Mouse (Mus musculus): ENCODE data around the gene Wwox.
"Not testable (repeated sequence)": the region's sequence is repeated elsewhere in the genome, so short reads cannot be mapped to it uniquely, and the experiment has no call there.

The Wwox gene

DNA sequence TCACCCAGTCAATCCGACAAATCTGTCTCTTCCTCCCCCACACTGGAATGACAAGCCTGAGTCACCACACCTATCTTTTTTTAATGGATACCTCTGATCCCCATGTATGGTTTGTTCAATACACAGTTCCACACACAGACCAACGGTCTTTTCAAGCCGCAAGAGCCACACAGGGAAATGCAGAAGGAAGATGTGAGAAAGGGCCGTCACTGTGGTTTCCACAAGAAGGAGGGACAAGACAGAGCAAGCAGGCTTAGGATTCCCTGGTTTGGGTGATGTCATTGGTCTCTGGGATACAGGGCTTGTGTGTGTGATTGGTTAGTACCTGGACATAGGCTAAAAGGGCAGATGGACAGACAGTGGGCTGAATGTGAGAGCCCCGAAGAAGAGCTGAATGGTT lies 371.0 kb downstream of the Wwox start:
- DNase-seq: no peak

DNA sequence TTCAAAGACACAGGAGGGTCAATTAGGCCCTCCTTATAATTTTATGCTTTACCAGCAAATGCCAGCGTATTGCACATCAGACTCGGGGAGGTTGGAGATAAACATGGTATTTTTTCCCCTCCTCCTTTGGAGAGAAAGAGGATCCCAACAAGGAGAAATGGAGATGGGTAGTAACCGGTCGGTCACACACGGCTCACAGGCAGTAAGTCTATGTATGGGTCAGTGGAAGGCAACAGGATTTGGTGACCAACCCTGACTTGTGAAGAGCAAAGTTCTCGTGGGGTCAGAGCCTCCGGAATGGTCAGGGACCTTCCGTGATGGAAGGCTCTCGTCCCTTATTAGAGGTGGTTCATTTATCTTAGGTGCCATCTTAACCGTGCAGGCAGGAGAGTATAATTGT lies 374.4 kb downstream of the Wwox start:
- DNase-seq: no peak

DNA sequence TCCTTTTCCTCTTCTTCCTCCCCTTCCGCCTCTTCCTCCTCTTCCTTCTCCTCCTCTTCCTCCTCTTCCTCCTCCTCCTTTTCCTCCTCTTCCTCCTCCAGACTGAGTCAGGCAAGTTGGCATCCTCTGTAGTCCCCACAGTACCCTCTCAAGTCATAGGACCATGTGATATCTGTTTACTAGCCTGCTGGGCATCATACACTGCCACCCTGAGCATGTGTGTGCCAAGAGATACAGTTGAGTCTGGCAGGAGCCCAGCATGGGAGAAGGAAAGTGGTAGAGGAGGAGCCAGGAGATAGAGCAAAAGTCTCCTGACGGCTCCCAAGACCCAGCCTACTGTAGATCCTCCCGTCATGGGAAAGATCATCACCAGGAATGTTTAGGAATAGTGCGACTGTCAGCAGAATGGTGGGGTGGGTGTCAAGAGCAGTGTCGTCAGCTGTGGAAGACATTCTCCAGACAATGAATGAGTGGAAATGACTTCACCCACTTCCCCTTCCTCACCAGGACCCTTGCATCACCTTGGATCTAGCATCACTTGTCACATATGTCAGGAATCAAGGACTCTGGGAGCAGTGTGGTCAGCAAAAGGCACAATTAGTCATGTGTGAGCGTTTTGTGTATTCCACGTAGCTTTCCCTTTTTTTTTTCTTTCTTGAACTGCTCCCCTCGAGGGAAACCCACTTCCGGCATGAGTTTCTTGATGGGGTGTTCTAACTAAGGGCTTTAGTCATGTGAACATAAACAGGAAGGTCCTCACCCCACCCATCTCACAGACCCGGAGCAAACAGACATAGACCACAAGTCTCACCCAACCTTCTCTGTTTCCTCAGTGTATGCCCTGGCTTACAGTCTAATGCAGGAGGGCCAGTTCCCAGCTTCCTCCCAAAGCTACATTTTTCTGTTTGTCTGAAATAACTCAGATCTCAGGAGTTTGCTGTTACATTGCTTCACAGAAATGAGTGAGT lies 375.6 kb downstream of the Wwox start:
- peak; percentile 6 for DNase-seq

DNA sequence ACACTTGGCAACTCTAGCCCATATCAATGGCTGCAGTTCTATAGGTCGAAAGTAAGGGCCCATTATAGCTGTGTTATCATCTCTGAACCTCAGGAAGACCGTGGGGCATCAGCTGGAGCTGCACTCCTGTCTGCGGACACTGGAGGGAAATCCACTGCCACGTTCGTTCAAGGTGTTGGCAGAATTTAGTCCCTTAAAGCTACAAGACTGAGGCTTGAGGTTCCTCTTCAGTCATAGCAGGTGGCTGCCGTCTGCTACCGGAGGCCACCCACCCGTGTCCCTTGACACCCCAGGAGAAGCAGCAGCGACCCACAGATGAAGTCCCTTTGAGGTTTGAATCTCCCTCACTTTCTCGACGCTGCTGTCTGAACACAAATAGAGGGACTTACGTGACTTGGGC lies 376.9 kb downstream of the Wwox start:
- DNase-seq: no peak

DNA sequence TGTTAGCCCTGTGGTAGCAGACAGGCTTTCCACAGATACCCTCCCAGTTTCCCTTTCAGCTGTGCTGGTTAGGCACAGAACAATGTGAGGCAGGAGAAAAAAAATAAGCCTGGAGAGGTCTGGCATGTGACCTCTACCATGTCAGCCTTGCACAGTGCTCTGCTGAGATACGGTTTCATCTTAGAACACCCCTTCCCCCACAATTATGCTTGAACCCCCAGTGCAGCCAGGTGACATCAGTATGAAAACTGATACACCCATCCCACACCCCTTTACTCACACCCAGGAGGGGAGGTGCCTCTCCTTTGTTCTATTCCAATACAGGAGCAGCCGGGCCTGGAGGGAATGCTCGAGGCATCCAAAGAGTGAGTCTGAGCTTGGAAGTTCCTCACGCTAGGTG lies 377.5 kb downstream of the Wwox start:
- DNase-seq: no peak

DNA sequence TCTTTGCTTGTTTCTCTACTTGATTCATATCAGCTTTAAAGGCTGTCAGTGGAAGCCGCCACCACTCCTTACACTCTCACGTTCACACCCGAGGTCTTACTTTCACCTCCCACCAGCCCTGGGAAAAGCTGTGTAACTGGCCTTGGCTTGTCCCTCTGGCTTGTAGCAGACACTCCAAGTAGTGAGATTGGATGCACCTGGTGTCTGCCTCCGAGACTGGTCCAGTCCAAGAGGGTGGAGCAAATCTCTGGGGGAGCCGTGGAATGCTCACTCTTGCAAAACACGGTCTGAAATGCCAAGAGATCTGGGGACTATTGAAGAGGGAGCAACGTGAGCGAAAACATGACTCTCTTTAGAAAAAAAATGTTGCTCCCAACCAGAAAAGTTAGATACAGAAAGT lies 382.1 kb downstream of the Wwox start:
- DNase-seq: peak; percentile 11

DNA sequence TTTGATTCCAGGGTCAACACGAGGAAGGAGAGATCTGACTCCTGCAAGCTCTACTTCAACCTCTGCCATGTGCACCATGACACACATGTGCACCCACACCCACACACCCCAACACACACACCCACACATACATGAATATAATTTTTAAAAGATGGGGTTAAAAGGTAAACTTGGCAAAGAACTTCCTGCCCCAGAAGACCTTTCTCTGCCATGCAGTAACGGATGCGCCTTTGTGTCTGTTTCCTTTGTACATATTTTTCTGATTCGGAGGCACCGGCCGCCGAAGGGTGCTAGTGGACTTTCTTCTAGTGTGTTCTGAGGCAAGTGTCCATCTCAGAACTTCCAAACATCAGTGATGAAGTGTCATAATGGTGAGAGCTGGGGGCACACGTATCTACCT lies 386.0 kb downstream of the Wwox start:
- no peak for DNase-seq

DNA sequence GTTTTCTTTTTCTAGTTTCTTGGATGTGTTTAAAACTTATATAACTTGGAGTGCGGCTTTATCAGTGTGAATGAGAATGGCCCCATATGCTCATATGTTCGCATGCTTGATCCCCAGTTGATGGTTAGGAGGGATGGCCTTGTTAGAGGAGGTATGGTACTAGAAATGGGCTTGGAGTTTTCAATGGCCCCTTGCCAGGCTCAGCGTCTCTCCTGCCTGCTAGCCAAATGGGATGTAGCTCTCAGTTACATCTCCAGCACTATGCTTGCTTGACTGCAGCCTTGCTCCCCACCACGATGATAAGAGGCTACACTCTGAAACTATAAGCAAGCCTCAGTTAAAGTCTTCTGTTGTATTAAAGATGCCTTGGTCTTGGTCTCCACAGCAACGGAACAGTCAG lies 387.5 kb downstream of the Wwox start:
- no peak for DNase-seq

DNA sequence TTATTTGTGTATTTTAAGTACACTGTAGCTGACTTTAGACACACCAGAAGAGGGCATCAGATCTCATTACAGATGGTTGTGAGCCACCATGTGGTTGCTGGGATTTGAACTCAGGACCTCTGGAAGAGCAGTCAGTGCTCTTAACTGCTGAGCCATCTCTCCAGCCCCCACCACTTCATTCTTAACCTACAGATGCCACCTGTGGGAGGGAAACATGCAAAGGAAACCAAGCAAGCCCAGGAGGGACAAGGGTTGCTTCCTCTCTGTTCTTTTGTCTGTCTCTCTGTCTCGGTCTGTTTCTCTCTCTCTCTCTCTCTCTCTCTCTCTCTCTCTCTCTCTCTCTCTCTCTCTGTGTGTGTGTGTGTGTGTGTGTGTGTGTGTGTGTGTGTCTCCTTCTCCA lies 388.4 kb downstream of the Wwox start:
- DNase-seq: not testable (repeated sequence)

DNA sequence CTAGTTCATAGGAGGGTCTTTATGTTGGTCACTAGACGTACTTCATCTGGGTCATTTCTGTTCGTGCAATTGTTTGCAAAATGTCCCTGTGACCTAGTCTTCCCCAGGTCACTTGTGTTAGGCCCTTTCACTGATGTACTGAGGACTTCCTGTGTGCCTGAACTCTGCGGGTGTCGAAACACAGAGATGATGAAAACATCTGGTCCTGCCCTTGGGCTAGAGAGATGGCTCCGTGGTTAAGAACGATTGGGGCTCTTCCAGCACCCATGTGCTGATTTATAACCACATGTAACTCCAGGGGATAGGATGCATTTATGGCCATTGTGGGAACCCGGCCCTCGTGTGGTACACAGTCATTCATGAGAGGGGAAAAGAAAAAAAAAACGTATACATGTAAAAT lies 392.1 kb downstream of the Wwox start:
- no peak for DNase-seq

DNA sequence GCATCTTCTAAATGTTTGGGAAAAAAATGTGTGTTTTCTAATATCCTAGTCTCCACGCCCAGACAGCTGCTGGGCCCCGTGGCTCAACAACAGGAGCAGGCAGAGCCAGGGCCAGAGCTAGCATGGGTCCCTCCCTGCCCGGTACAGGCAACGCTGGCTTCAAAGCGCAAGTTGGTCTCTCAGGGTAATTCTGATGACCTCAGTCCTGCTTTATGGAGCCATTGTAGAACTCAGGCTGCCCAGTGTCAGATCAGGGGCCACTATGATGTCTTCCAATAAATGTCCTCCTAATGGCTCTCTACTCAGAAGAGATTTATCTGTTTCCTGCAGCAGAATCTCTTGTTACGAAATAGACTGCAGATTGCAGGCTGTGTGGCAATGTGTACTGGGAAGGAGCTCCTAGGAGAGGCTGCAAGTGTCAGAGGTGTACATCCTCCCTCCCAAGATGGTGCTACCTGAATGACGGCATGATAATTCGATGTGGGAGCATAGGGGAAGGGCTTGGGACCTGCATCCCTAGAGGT lies 392.9 kb downstream of the Wwox start:
- no peak for DNase-seq

DNA sequence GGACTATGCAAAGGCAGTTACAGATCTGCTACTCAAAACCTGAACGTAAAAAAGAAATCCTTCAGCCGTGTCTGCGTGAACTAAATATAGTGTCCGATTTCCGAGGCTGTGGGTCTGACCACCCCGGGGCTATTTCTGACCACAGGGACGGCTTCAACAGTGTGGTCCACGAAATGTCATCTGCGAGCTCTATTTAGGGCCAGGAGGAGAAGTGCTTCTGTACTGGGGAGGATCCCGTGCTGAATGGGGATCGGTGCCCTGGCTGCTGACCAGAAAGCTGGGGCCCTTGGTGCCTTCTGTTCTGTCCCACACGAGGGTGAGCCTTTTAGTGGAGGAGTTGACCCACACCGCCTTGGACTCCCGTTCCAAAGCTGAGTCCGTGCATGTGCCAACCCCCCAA lies 395.3 kb downstream of the Wwox start:
- DNase-seq: no peak

DNA sequence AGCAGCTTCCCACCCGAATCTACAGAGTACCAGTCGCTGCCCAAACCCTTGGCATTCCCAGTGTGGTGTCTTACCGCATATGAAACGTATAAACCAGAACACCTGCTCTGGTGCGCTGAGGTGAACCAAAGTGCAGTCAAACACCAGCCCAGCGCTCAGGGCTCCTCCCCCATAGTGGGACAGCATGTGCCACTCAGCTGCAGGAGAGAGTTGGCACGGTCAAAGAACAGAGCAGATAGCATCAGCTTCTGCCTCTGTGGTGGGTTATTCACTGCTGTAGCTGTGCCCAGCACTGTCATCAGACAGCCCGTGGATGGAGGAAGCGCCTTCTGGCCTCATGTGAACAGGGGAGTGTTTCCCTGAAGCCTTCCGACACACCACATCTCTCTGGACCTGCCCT lies 400.5 kb downstream of the Wwox start:
- DNase-seq: no peak

DNA sequence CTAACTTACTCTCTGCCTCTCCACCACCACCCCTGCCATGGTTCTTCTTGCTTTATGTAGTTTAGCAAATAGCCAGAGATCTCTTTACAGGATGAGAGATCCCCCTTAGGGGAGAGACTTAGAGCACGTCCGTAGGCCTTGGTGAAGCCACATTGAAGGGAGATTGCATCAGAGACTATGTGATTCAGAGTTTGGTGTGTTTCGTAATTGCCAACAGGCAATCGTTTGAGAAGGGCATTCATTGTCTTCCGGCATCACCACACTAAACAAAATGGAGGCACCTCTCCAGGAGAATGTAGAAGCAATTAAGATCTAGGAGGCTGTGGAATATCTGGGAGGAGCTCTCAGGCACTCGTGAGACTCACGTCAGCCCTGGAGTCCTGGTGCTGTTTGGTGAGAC lies 408.2 kb downstream of the Wwox start:
- no peak for DNase-seq

DNA sequence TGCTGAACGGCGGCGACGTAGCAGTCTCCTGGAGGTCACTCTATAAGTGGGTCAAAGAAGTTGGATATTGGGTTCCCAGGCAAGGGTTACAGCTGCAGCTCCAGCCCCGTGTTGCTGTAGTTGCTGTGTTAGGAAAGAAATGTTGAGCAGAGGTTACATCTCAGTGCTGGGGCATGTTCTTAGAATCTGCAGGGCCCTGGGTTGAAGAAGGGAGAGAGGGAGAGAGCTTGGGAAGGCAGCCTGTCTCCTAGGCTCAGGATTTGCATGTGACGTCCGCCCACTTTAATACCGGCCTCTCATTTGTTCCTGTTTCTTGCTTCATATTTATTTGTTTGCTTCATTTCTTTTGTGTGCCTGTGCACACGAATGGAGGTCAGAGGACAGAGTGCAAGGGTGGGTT lies 410.0 kb downstream of the Wwox start:
- DNase-seq: no peak

DNA sequence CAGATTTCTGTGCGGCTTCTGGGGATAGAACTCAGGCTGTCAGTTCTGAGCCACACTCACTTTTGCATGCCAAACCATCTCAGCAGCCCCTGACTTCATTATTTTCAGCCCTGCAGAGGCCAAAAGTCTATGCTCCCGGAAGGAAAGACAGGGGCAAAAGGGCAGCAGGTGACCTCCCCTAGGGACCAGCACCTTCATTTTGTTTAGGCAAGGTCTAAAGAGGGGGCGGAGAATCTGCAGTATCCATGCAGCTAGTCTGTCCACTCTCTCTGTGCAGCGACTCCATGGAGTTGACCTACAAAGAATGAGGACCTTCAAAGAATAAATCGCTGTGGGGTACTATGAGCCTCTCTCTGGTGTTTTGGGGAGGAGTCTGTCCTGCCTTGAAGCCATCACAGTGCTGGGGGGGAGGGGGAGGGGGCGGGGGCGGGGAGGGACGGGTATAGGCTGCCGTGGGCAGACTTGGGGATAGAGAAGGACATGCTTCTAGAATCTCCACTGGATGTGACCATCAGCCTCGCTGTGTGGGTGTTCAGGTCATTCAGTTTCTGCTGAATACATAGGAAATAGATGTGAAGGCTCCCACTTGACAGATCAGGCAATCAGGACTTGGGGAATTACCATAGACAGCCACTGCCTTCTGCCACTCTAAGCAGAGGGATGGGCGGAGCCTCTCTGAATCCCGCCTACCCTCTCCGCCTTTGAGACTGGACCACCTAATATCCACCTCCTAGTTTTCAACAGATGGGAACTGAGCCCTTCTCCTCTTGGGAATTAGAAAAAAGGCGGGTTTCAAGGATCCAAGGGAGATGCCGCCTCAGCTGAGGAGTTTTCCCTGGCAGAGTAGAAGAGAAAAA lies 410.8 kb downstream of the Wwox start:
- no peak for DNase-seq

DNA sequence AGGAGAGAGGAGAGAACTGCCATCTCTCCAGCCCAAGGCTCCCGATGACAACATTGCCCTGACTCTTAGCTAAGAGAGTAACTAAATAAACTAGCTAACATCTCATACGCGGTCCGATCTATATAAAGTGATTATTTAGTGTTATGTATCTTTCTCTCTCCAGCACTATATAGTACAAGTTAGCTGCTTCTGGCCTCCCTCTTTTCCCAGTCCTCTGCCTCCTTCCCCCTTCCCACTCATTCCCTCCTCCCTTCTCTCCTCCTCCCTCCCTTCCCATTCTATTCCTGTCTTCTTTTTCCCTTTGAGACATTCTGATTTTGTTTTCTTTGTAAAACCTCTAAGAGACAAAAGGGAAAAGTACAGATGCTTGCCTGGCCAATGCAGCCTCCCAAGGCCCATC lies 414.3 kb downstream of the Wwox start:
- DNase-seq: no peak

DNA sequence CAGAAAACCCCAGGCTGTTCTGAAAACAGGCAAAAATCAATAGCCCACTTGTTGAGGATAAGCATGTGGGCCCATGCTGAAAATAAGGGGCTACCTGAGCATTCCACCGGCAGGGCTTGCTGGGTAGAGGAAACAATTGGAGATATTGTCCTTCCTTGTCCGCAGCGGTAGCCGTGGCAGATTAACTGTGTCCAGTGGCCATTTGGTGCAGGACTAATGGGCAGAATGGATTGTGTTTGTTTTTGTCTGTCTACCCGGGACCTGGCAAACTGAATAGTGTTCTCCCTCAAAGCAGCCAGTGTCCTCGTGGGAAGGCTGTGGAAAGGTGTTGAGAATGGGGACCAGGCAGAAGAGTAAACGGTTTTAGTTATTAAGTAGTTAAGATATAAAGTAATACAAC lies 416.4 kb downstream of the Wwox start:
- no peak for DNase-seq

DNA sequence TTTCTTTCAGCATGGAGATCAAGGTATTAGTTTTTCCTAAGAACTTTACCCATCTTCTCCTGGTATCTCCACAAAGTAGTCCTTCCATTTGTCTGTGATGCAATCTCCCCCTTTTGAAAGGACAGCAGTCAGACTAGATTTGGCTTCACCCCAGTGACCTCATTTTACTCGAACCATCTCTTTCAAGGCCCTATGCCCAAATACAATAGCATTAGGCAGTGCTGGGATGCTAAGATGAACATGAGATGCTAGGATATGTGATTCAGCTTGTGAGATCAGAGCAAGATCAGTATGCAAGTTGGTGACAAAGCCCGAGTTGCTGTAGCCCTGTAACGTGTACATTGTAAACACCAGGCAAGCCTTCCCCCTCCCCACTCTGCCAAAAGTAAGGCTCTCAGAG lies 426.5 kb downstream of the Wwox start:
- no peak for DNase-seq

DNA sequence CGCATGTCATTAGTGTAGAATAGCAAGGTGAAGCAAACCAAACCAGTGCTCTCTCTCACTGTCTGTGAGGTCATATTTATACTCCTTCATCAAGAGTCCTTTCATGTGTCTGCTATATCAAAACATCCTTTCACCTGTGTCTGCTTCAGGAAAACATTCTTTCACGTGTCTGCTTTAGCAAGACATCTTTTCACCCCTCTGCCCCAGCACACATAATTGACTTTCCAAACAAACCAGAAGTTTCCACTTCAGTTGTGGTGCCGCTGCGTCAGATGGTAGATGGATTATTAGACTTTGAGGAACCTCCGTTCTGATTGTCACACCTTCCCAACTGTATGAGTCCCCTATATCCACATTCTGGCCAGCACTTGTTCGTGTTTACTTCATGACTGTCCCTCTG lies 429.9 kb downstream of the Wwox start:
- DNase-seq: no peak

DNA sequence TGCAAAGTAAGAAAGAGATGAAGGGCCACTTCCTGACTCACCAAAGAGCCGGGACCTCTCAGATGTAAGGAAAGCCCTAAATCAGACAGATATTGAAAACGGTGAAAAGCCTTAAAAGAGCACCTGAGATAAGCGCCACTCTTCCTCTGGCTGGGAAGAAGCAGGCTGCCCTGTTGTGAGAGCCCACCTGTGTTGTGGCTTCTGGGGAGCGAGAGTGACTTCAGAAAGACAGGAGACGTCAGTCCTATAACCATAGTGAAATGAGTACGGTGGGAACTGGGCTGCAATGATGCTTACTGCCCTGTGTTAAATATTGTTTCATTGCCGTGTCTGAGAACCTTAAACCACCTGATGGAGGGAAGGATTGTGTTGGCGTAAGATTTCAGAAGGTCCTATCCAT lies 431.0 kb downstream of the Wwox start:
- DNase-seq: no peak

DNA sequence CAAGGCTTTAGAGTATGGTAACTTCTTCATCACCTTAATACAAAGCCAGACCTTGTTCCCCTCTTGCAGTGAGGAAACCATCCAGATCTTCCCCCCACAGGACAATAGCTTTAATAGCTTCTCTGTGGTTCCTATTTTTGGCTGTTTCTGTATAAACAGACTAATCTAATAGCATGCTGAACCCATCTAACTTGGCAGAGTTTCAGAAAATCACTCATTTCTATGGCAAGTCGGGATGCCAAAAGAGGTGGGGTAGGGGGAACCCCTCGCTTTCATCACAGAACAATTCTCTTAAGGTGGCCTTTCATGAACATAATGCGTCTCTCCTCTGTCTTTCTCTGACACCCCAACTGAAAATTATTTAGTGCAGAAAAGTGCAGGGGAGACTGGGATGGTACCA lies 433.0 kb downstream of the Wwox start:
- no peak for DNase-seq

DNA sequence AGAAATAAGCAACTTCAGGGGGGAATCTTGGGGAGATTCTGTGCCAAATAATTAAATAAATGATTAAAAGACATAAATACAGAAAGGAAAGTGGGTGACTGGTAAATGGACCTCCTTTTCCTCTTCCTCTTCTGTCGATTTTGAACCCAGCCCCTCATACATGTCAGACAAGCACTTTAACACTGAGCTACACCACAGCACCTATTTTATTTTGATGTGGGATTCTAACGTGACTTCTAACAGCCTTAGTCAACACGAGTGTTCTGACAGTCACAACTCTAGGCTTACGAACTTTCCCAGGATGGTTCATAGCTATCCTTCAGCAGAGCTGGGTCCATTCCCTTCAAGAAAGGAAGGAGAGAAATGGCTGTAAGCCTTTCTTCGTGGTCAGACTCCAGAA lies 435.7 kb downstream of the Wwox start:
- DNase-seq: no peak

DNA sequence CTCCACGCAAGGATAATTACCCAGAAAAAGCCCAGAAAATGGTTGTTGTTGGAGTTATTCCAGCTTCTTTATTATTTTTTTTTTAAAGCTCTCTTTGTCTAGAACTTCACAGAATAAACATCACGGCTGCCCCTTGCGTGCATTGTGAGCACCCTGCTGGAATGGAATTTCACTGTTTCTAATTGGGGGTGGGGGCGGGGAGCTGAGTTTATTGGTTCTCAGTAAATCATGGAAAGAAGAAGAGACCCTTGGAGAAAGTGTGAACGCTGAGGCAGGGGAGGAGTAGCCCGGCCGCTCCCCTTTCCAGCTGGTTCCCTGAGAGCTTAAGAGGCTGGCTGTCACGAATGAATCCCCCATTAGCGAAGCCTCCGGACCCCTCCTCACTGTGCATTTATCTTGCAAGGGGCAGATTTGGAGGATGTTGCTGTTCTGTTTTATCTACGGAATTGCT lies 436.7 kb downstream of the Wwox start:
- no peak for DNase-seq
